Mouse (Mus musculus) lung, postnatal 4 days (tissue): ENCODE results near the gene Pbxip1.
A peak's percentile ranks its signal among the peaks of the same experiment; 100 is the strongest.

Source experiments
- DNase-seq, 2 experiments: peaks; one replicate each; pipeline ENCODE4 v3.0.0; 2021

Gene Pbxip1

GRCm38 (mm10) chr3:89486916-89487702, 50.6 kb downstream of the Pbxip1 start:
- no peak for DNase-seq

GRCm38 (mm10) chr3:89490790-89491189, 54.3 kb downstream of the Pbxip1 start:
- no peak for DNase-seq

GRCm38 (mm10) chr3:89491559-89491958, 55.1 kb downstream of the Pbxip1 start:
- no peak for DNase-seq

- DNase-seq = peak; percentile 20 to 44
These were observed 56.2 kb downstream of the Pbxip1 start for GRCm38 (mm10) chr3:89492701-89493151.

- DNase-seq = no peak
These were observed 58.1 kb downstream of the Pbxip1 start for GRCm38 (mm10) chr3:89494630-89495029.

- DNase-seq = no peak
These were observed 59.9 kb downstream of the Pbxip1 start for GRCm38 (mm10) chr3:89496366-89496765.

- no peak for DNase-seq
These were observed 63.2 kb downstream of the Pbxip1 start for GRCm38 (mm10) chr3:89499696-89500095.
